In genomic region chr9:61898401-61898800, GRCm38 (mm10) we compare ENCODE assay signal across 9 mouse cellular contexts. TPM values are rescaled to one million over a fixed set of nuclear protein-coding genes. Genes with fewer than 3 reads are reported as not detected.
DNase-seq lines count a peak whose midpoint lies in the region; TF ChIP-seq lines count a peak whose summit lies in the region.
"Had no signal": no experiment of that assay in that cellular context is flagged by ENCODE, and none has a peak within 500 bp of the region (broad histone marks: within the 10 kb centered on the region; RNA-seq: fewer than 3 reads in every experiment).

No protein-coding gene starts in this region.

- TF ChIP-seq CTCF in lung, adult 2 months (IDR thresholded peaks at IDR 0.05; ENCODE audit: insufficient read depth, low read length): peak; percentile 73

- 3% methylated on average over 8 of the region's 8 CpGs for whole genome bisulfite sequencing in lung, adult 2 months

- H3K4me3 ChIP-seq in lung, adult 2 months (replicated peaks; ENCODE audit: extremely low read depth, low read depth, low read length): no peak overlapping the region
- H3K4me3 ChIP-seq: embryonic facial prominence, embryonic 12.5 days had no signal

- TF ChIP-seq POLR2A in lung, adult 2 months (IDR thresholded peaks at IDR 0.05; ENCODE audit: borderline replicate concordance, extremely low read depth, low read depth, low read length): no peak

- intact Hi-C loops in gastrocnemius, postnatal 36 days (cut with DNase I): loop anchor here (10.0 kb wide), 1 partner anchor 854 kb away; no protein-coding TSS in a partner anchor

- H3K4me1 ChIP-seq in lung, adult 2 months (ENCODE audit: control insufficient read depth, insufficient read depth, low read length): no peaks in the 10 kb centered on the region

- peak; percentile 83 for DNase-seq in 3T3-L1 (ENCODE audit: low read depth, low spot score)
- DNase-seq in T-cell, adult 2 months (ENCODE audit: low spot score): peak; percentile 55
- peak; percentile 91 for DNase-seq in embryo, embryonic 10.5 days (ENCODE audit: low spot score)
- DNase-seq in gastrocnemius, postnatal 36 days: peak; percentile 73 to 78
- peak; percentile 83 to 91 for DNase-seq in kidney, postnatal 25 days
- peak; percentile 76 for DNase-seq in lung, adult 2 months
- DNase-seq in retina, embryonic 14.5 days (ENCODE audit: low spot score): peak; percentile 96
- peak; percentile 69 to 73 for DNase-seq in thymus, postnatal 36 days

RNA-seq across cellular contexts. Expression of gene Rplp1, which starts 15.9 kb away (rescaled TPM):
- 1,000 to 10,000 TPM; 1,130 to 1,294 TPM for total RNA-seq in gastrocnemius, postnatal 36 days (2021)
- 6,011 and 7,617 TPM in 2 replicates for polyA plus RNA-seq in lung, adult 2 months (2012; rRNA removed)

RNA-seq across cellular contexts. Expression of gene Kif23, which starts 48.2 kb away (rescaled TPM):
- 1 to 10 TPM in 1 of 2 experiments, under 1 TPM in 1; 0.81 to 1.8 TPM for total RNA-seq in gastrocnemius, postnatal 36 days (2021)
- 1.7 and 3.0 TPM in 2 replicates for polyA plus RNA-seq in lung, adult 2 months (2012; rRNA removed)
